Mouse (Mus musculus): ENCODE results near the gene Rps18.
"Not testable (repeated sequence)": the region's sequence is repeated elsewhere in the genome, so short reads cannot be mapped to it uniquely, and the experiment has no call there.

Rps18 gene

DNA sequence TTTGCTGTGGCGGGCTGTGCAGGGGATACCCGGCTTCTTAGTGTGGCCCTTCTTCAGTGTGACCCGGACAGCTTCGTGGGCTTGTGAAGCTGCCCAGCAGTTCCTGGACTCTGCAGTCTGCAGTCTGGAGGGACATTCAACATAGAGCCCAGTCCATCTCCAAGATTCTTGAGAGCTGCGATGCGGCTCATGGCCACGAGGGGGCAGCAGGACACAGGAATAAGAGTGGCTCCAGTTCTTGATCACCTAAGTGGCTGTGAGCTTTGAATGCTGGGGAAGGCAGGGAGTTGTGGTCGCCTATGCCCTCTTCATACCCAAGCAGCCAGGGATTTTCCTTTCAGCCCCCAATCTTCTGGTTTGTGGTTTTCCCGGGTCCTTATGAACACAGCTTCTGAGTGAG lies 12.7 kb upstream of the Rps18 start:
- peak; percentile 80 for DNase-seq

DNA sequence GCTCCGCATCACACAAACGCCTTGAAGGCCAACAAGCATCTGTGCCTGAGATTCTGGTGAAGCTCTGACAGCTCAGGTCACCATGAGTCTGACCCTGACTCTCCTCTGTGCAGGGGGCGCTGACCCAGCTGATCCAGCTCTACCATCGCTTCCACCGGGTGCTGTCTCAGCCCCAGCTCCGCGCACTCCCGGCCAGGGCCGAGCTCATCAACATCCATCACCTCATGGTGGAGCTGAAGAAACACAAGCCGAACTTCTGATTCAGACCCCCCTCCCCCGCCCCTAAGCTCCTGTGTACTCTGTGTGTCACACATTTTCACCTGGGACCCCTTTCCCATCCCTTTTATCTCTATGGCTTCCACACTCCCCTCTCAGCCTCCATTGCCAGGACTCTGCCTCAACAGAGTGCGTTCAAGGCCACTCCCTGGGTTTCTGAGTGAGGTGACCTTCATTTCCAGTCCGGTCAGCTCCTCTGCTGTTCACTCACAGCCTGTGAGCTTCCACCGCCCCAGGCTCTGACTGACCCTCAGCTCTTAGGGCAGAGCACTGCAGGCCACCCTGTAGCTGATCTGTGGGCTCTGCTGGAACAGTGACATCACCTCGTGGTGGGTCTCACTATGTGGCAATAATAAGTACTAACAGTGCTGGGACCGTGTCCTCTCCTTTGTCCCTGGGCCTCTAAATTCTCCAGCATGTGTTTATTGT lies 10.2 kb upstream of the Rps18 start:
- no peak for DNase-seq

DNA sequence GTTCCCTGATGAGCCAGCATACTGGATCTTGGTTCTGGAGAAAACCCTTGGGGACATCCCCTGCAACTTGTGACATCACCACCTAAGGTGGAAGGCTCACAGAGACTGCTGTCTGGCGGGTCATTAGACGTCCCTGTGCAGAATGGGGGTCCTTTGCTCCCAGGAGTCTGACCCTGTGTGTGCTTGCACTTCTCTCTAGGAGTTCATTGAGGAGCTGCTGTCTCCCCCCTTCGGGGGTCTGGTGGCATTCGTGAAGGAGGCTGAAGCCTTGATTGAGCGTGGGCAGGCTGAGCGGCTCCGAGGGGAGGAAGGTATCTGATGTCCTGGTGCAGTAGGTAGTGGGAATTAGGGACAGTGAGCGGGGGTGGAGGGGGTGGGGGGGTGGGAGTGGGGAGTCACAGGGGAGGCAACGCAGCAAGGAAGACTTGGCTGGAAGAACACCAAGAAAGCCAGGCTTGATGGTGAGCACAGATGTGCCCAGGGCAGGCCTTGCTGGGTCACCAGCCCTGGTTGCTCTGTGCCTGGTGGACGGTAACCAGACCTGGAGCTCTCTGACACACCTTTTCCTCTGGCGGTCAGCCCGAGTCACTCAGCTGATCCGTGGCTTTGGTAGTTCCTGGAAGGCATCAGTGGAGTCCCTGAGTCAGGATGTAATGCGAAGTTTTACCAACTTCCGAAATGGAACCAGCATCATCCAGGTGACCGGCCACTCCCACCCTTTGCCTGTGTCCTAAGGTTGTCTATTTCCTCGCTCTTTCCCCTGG lies 9.5 kb upstream of the Rps18 start:
- no peak for DNase-seq

DNA sequence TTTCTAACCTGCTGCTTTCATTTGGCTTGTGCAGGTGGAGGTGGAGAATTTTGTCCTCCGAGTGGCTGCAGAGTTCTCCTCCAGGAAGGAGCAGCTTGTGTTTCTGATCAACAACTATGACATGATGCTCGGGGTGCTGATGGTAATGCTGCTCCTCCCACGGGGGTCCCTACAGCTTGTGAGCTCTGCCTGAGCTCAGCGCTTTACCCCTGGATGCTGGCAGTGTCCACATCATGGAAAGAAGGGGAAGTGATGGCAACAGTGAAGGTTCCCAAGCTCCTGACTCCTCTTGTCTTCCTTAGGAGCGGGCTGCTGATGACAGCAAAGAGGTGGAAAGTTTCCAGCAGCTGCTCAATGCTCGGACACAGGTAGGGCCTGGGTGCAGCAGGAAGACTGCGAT lies 7.1 kb upstream of the Rps18 start:
- no peak for DNase-seq

DNA sequence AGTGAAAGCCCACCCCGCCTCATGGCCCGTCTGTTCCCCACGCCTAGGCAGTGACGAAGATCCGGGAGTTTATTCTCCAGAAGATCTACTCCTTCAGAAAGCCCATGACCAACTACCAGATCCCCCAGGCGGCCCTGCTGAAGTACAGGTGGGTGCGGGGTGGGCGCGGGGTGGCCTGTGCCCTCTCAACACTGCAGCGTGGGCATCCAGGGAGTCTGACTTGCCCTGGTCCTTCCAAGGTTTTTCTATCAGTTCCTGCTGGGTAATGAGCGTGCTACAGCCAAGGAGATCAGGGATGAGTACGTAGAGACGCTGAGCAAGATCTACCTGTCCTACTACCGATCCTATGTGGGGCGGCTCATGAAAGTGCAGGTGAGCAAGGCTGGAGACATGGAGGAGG lies 4.1 kb upstream of the Rps18 start:
- no peak for DNase-seq

DNA sequence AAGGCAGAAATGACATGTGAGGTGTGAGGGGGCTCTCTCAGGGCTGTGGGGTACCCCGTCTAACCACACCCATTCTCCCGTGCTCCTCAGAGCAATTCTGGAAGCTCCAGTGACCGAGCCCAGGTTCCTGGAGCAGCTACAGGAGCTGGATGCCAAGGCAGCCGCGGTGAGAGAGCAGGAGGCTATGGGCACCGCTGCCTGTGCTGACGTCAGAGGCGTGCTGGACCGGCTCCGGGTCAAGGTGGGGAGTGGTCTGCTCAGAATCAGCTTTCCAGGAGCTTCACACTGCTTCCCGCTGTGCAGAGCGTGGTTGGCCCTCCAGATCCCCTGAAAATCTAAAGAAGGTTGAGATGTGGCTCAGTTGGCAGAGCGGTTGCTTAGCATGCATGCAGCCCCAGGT lies 3.3 kb upstream of the Rps18 start:
- DNase-seq, result no peak

DNA sequence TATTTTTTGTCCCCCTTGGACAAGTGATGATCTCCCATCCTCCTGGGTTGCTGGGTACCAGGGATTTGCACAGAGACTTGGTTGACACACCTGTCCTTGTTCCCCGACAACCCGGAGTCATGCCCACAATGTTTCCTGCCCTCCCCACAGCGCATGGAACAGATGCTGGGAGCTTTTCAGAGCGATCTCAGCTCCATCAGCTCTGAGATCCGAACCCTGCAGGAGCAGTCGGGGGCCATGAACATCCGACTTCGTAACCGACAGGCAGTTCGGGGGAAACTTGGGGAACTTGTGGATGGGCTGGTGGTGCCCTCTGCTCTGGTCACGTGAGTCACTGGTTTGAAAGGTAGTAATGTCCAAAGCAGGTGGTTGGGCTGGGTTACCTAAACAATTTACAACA lies 2.6 kb upstream of the Rps18 start:
- no peak for DNase-seq

DNA sequence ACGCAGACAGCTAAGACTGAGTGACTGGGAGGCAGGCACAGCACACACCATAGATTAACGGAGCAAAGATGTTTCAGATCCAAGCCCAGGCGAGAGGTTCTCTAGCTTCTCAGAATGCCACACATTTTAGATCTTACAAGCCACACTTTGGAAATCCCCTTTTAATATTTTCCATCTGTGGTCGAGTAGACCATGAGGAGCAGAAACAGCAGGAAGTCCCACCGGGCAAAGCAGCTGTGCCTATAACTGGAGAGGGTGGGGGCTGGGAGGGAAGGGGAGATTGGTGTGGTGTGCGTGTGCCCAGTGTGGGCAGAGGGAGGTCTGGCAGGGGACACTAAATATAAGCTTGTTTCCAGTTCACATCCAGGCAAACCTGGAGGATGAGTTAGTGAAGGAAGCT lies 1.7 kb upstream of the Rps18 start:
- no peak for DNase-seq

DNA sequence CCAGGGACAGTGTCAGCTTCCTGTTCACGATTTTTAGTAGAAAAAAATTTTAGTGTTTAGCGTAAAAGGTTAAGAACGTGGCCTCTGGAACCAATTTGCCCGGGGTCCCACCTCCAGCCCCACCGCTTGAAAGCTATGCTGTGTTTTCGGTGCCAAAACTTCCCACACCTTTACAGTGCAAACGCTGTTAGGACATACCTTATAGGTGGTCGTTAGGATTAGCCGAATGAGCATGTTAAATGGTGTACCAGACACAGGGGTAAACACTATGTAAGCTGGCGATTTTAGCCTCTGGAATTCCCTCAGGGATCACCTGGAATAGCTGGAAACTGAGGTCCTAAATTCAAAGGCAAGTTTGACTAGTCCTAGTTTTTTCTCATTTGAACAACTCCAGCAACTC lies 535 bp upstream of the Rps18 start:
- DNase-seq, result no peak

DNA sequence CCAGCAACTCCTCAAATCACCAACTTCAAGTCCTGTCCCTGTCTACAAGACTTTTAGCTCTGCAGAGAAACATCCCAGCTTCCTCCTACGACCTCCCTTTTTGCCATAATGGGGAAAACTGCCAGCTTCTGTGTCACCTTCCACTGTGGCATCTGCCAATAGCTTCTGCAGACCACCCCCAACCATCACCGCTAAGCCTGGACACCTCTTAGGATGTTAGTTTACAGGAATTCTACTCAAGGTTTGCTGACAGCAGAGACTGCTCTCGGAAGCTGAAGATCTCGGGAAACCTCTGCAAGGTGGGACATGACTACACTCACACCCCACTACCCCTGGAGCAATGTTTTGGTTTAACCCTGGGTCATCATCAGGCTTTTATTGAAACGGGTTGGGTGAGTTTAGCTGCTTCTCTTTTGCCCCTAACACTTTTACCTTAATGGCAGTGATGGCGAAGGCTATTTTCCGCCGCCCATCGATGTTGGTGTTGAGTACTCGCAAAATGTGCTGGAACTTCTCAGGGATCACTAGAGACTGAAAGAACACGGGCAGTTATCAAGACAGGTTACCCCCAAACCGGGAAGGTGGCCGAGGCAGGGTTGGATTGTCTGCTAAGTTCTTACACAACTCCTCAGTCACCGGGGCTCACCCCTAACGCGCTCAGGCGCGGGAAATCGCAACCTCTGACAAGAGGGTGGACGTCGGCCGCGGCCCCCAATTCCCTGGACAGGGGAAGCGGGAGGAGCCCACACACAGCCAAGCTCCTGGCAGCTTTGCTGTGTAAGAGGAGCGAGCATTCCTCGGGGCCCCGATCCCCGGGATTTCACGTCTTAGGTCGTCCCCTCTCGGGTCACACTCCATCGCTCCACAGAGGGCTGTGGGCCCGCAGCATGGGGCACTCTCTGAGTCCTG lies 901 bp downstream of the Rps18 start:
- peak; percentile 43 for DNase-seq

DNA sequence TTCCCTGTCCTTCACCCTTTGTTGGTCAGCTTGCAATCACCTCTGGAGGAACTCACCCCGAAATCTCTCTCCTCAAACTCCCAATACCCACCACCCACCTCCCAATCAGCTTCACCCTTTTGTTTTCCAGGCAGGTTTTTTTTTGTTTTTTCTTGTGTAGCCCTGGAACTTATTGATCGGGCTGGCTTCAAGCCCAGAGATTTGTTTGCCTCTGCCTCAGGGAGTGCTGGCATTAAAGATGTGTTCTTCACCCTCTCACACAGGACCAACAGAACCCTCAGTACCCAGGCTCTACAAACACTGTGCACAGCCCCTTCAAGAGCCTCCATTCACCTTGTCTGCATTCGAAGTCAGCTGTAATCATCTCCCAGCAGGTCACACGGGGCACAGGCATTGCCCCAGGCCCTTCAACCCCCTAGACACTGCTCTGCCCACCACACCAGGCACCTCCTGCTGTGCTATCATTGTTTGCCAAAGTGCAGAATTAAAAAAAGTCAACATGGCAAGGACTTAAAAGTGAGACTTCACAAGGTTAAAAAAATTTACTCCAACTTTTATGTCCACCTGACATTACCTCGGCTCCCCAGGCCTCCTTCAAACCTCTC lies 1.7 kb downstream of the Rps18 start:
- no peak for DNase-seq

DNA sequence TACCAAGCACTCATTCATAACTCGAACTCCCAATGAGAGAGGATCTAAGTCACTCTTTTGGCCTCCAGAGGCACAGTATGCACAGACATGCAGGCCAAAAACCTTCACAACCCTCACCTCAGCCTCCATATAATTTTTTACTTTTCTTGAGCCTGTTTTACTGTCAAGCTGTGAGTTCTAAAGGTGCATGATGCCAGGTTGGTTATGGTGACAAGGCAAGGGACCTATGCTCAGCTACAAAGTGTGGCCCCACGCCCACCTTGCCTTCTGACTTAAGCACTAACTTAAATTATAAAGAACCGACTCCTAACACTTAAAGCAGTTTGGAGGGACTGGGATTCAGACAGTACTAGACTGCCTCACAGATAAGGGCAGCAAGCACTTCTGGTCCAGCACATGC lies 2.5 kb downstream of the Rps18 start:
- DNase-seq, result no peak

DNA sequence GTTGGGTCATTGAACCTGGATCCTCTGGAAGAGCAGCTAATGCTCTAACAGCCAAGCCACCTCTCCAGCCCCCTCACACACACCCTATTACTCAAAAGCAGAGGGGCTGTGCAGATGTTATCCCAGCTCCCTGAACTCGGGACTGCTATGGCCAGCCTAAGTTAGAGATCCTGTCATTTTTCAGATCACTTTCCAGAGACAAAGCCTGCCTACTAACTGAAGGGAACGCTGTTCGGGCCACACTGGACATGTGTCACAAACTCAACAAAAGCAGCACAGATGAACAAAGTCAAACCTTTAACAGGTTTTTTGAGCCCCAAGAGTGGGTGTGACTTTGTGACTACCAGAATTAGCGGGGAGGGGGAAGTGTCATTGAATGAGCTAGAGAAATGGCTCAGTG lies 2.9 kb downstream of the Rps18 start:
- DNase-seq, result no peak

DNA sequence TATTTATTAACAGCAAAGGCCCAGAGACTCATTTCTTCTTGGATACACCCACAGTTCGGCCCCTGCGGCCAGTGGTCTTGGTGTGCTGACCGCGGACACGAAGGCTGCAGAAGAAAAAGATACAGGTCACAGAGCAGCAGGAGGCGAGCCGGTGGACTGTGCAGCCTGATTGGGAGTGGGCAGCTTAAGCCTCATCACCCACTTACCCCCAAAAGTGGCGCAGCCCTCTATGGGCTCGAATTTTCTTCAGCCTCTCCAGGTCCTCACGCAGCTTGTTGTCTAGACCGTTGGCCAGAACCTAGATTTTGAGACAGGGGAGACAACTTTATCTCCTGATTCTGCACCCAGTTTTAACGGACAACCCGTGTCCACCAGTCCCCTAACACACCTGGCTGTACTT lies 3.8 kb downstream of the Rps18 start:
- not testable (repeated sequence) for DNase-seq

DNA sequence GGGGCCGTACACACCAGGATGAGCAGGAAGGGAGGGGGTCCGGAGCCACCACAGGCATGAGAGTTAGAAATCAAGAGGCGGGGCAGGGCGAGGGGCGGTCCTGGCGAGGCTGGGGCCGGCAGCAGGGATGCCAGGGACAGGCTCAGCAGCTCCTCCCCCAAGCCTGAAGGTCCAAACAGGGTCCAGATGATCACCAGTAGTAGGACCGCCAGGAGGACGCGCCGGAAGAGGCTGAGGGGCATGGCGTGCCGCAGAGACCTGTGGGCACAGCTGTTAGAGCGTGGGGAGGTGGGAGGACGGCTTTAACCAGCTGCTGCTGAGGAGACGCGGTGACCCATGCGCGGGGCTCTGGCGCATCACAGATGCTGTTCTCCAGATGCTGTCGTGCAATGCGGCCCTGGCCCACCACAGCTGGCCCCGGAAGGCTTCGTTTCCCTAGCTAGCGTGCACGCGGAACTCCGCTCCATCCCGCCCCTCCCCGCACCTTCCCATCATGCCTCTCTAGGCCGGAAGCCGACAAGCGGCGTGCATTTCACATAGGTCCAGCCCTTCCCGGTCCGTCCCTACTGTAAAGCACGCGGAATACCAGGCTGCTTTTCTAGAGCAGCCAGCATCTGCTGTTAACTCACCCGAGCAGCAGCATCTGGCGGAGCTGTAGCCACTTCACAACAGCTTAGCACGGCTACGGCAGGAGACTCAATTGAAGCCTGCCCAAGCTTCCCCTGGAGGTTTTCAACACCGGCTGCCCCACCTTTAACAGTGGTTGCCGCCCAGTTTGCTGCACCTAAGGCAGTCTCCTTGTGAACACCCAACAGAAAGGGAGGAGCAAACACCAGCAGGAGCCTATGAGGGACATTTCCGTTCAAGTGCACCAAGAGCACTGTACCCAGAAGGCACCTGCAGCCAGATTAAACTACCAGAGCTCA lies 4.5 kb downstream of the Rps18 start, which contains the start of gene B3galt4:
Gene B3galt4 (minus strand): TSS at position 468 of the 926 bp plus-strand sequence.
- peak; percentile 93 for DNase-seq

DNA sequence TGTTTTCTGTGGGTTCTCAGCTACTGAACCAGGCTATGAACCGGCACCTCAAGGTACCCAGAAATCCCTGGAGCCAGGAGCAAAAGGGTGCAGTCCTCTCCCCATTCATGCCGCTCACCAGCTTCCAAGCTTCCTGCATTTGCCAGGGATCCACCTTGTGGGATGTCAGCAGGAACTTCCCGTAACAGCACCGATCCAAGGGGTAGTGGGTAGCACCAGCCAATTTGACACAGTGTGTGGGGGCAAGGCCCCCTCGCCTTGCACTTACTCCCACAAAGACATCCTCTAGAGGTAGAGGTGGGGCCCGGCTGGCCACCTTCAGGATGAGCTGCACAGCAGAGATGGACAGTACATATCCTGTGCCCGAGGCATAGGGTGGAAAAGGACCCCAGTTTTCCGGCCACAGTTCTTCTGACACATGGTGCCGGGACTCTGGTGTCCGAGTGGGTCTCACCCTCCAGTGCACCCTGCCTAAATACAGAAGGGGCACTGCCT lies 5.6 kb downstream of the Rps18 start:
- DNase-seq, result no peak

DNA sequence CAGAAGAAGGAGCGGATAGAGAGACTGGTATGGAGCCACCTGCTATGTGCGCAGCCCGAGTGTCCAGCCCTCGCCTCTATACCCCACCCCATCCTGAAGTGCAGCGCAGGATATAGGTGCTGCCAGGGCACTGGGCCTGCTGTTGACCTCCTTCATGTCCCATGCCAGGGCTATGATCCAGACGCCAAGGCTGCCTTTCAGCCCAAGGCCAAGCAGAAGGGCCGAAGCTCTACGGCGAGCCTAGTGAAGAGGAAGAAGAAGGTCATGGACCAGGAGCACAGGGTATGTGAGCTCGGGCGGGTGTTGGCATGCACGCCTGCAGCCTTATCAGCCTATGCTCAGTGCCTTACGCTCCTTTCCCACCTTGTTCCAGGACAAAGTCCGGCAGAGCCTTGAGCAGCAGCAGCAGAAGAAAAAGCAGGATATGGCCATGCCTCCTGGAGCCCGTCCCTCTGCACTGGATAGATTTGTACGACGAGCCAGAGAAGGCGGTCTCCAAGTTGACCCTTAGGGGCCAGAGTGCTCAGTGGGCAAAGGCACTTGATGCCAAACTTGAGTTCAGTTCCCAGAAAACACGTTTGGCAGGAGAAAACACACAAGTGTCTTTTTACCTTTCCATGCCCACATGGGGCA lies 6.8 kb downstream of the Rps18 start:
- no peak for DNase-seq

DNA sequence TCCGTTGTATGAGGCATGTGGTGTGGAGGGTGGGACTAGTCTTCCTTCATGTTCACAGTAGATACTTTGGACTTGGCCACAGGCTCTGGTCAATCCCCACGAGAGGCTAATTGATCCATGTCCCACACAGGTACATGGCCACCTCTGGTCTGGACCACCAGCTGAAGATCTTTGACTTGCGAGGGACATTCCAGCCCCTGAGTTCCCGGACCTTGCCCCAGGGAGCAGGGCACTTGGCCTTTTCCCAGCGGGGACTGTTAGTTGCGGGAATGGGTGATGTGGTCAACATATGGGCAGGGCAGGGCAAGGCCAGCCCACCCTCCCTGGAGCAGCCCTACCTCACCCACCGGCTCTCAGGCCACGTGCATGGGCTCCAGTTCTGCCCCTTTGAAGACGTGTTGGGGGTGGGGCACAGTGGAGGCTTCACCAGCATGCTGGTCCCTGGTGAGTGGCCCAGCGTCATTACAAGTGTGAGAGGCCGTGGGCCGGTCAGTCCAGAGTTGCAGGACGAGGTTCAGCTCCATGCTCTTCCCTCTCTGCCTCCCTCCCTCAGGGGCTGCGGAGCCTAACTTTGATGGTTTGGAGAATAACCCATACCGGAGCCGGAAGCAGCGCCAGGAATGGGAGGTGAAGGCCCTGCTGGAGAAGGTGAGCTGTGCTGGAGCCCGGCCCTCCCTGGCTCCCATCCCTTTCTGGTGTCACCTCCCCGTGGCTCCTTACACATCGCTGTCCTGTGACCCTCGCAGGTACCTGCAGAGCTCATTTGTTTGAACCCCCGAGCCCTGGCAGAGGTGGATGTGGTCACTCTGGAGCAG lies 7.5 kb downstream of the Rps18 start:
- DNase-seq, result no peak

DNA sequence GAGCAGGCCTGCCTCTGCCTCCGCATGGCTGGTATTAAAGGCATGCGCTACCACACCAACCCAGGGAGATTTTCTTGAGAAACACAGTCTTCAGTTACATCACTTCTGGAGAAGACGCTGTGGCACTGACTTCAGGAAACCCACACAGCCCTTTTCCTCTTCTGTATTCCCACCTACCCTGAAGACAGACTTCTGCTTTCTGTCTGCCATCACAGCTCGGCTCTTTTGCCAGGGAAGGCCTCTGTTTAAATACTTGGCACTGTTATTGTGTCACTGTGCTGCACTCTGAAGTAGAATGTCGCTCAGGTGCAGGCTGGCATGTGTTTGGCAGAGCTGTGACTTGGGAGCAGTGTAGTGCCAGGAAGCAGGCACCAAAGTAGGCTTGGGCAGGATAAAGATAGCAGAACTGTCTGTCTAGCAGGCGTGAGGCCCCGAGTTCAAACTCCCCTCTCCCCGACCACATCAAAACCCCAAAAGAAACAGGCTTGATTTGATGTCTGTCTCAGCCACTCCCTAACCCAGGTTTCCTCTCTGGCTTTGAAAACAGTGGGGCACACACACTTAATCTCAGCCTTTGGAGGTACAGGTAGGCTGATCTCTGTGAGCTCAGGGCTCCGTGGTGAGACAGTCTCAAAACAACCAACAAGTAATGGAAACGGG lies 8.2 kb downstream of the Rps18 start:
- no peak for DNase-seq

DNA sequence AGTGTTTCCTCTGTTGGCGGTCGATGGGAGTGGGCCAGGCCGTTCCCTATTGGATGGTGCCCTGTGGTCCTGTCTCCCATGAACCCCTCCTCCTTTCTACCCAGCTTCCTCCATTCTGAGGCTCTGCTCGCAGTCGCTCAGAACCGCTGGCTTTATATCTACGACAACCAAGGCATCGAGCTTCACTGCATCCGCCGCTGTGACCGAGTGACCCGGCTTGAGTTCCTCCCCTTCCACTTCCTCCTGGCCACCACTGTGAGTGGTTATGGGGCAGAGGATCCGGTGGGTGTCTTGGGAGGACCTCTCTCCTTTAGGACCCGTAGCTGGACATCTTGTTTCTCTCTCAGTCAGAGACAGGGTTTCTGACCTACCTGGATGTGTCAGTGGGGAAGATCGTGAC lies 12.3 kb downstream of the Rps18 start:
- no peak for DNase-seq

All from embryo, embryonic 11 days (tissue).